ENCODE assay signal across 12 mouse cellular contexts in the genomic region with DNA sequence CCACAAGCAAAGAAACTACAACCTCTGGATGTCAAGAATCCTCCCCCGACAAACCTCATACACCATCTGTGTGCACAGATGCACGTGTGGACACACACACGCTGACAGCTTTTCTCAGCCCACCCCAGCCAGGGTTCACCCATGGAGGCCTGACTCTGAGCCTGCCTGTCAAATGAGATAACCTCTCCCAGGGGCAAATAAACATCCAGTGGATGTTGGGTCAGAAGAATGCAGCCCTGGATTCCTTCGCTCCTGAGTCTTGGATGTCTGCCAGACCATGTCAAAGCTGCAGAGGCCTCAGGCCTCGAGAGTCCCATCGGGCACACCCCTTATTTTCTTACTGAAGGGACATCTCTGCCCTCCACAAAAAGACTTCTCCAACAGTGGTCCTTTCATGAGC.
A peak's percentile ranks its signal among the peaks of the same experiment; 100 is the strongest.
DNase-seq lines count a peak whose midpoint lies in the region; ATAC-seq and TF ChIP-seq lines count a peak whose summit lies in the region.
"Had no signal": no experiment of that assay in that cellular context is flagged by ENCODE, and none has a peak within 500 bp of the region (broad histone marks: within the 10 kb centered on the region; RNA-seq: fewer than 3 reads in every experiment).

No protein-coding gene starts in this region.

- H3K9ac ChIP-seq in liver, postnatal 0 days (replicated peaks): no peak overlapping the region
- H3K9ac ChIP-seq in embryonic facial prominence, embryonic 14.5 days (ENCODE audit: low read depth, low read length): no peak overlapping the region
- H3K9ac ChIP-seq in midbrain, postnatal 0 days (replicated peaks; ENCODE audit: low read length, poor library complexity, severe bottlenecking): no peak overlapping the region

- no peaks in the 10 kb centered on the region for H3K27me3 ChIP-seq in liver, postnatal 0 days (ENCODE audit: insufficient read depth, low read length)
- H3K27me3 ChIP-seq in embryonic facial prominence, embryonic 14.5 days (replicated peaks; ENCODE audit: control insufficient read depth, insufficient read depth, low read length): no peaks in the 10 kb centered on the region
- no peaks in the 10 kb centered on the region for H3K27me3 ChIP-seq in midbrain, postnatal 0 days (ENCODE audit: insufficient read depth, low read length)

- no peak overlapping the region for H3K4me3 ChIP-seq in liver, postnatal 0 days (ENCODE audit: low read depth, low read length)
- no peak overlapping the region for H3K4me3 ChIP-seq in embryonic facial prominence, embryonic 14.5 days (ENCODE audit: low read depth, low read length)
- no peak overlapping the region for H3K4me3 ChIP-seq in midbrain, postnatal 0 days (ENCODE audit: low read depth, low read length)

- no peaks in the 10 kb centered on the region for H3K36me3 ChIP-seq in liver, postnatal 0 days (replicated peaks; ENCODE audit: insufficient read depth, low read length)
- H3K36me3 ChIP-seq in embryonic facial prominence, embryonic 14.5 days (ENCODE audit: control insufficient read depth, insufficient read depth, low read length): no peaks in the 10 kb centered on the region
- no peaks in the 10 kb centered on the region for H3K36me3 ChIP-seq in midbrain, postnatal 0 days (ENCODE audit: insufficient read depth, low read length)

- TF ChIP-seq CTCF in liver, postnatal 0 days (IDR thresholded peaks at IDR 0.05; ENCODE audit: low read depth): no peak
- TF ChIP-seq CTCF in midbrain, postnatal 0 days (IDR thresholded peaks at IDR 0.05): no peak

- ATAC-seq in liver, postnatal 0 days: no peak
- ATAC-seq in embryonic facial prominence, embryonic 14.5 days (ENCODE audit: low read depth): no peak
- ATAC-seq in midbrain, postnatal 0 days (ENCODE audit: low FRiP score): no peak
- ATAC-seq: midbrain, embryonic 16.5 days had no signal

- no peaks in the 10 kb centered on the region for H3K9me3 ChIP-seq in liver, postnatal 0 days (ENCODE audit: low read length)
- H3K9me3 ChIP-seq in embryonic facial prominence, embryonic 14.5 days (ENCODE audit: control insufficient read depth, low read length): no peaks in the 10 kb centered on the region
- H3K9me3 ChIP-seq in midbrain, postnatal 0 days (ENCODE audit: low read length): no peaks in the 10 kb centered on the region

- 0 out of 2 replicates have a peak, but pooled peaks cover 2% of the 10 kb centered on the region for H3K4me1 ChIP-seq in liver, postnatal 0 days (ENCODE audit: insufficient read depth)
- 0 out of 2 replicates have a peak, but pooled peaks cover 6% of the 10 kb centered on the region for H3K4me1 ChIP-seq in embryonic facial prominence, embryonic 14.5 days (ENCODE audit: control insufficient read depth, insufficient read depth, low read length)
- H3K4me1 ChIP-seq in midbrain, postnatal 0 days (ENCODE audit: insufficient read depth, low read length): no peaks in the 10 kb centered on the region

- no peak overlapping the region for H3K4me2 ChIP-seq in liver, postnatal 0 days (ENCODE audit: low read depth, low read length)
- H3K4me2 ChIP-seq in embryonic facial prominence, embryonic 14.5 days (ENCODE audit: low read depth, low read length): no peak overlapping the region
- no peak overlapping the region for H3K4me2 ChIP-seq in midbrain, postnatal 0 days (ENCODE audit: low read depth, low read length, poor library complexity, severe bottlenecking)

- WGBS in liver, postnatal 0 days (ENCODE audit: insufficient replicate concordance): 41% methylated on average over 6 of the region's 6 CpGs
- WGBS in embryonic facial prominence, embryonic 14.5 days: 24% methylated on average over 6 of the region's 6 CpGs
- 46% methylated on average over 6 of the region's 6 CpGs for WGBS in midbrain, postnatal 0 days

- DNase-seq in liver (peak; percentile 24), adipocyte (ENCODE audit: low spot score) (peak; percentile 11)
- DNase-seq in liver, postnatal 0 days: no peak
- peak; percentile 43 for DNase-seq in embryonic facial prominence, embryonic 14.5 days (ENCODE audit: low spot score)
- peak; percentile 25 for DNase-seq in lung, postnatal 36 days
- no peak for DNase-seq in cerebellum, postnatal 14 days
- no peak for DNase-seq in midbrain, postnatal 0 days (ENCODE audit: low spot score)
- DNase-seq: adrenal gland, postnatal 25 days; cerebellum, postnatal 10 days; gastrocnemius, postnatal 14 days; spleen, adult 18-20 months had no signal

- H3K27ac ChIP-seq in liver, postnatal 0 days (ENCODE audit: low read depth): no peak overlapping the region
- no peak overlapping the region for H3K27ac ChIP-seq in embryonic facial prominence, embryonic 14.5 days (replicated peaks; ENCODE audit: low read depth, low read length)
- no peak overlapping the region for H3K27ac ChIP-seq in midbrain, postnatal 0 days (ENCODE audit: low read depth, low read length)

- no peak for TF ChIP-seq EP300 in liver, postnatal 0 days (IDR thresholded peaks at IDR 0.05; ENCODE audit: low read depth)

Comparison
In these comparisons a context has a peak if more than half of its experiments do, and no peak if none do; other contexts are left out.
1. DNase-seq: peak in liver (single experiment), adipocyte (single experiment), embryonic facial prominence, embryonic 14.5 days (single experiment) and lung, postnatal 36 days (single experiment); none in liver, postnatal 0 days (single experiment), cerebellum, postnatal 14 days (0 of 2) and midbrain, postnatal 0 days (single experiment).